Mouse (Mus musculus) C2C12 (cell line): ENCODE measurements at regions not wholly inside any gene's neighbourhood (a gene's known extent, or its start where the extent isn't known, plus 50 kb on each side); places are given as distances from the start of the nearest gene placed in this dataset.

ENCODE experiments used
- H3K27me3 ChIP-seq: one replicate; pipeline ENCODE4 v1.6.1; 2011; ENCODE audit not compliant: control insufficient read depth, insufficient read depth, insufficient read length
- H3K36me3 ChIP-seq: one replicate; pipeline ENCODE4 v1.6.1; 2011; ENCODE audit not compliant: control insufficient read depth, insufficient read depth
- H3K4me3 ChIP-seq: one replicate; pipeline ENCODE4 v1.5.1; 2011; ENCODE audit warnings: mild to moderate bottlenecking, control low read depth; ENCODE audit not compliant: poor library complexity, insufficient read depth, severe bottlenecking
- H3K79me2 ChIP-seq: one replicate; pipeline ENCODE4 v1.6.1; 2011; ENCODE audit not compliant: control insufficient read depth, insufficient read depth
- H3K79me3 ChIP-seq: one replicate; pipeline ENCODE4 v1.6.1; 2011; ENCODE audit warnings: low read depth, control low read depth
- H3ac ChIP-seq: one replicate; pipeline ENCODE3; 2011; ENCODE audit warnings: low read depth; ENCODE audit not compliant: control insufficient read depth, insufficient read length
- CEBPB ChIP-seq: IDR thresholded peaks from one replicate; pipeline ENCODE4 v1.6.1; 2011; ENCODE audit warnings: low read depth, mild to moderate bottlenecking, control low read depth, moderate library complexity
- CTCF ChIP-seq: IDR thresholded peaks from one replicate; pipeline ENCODE4 v1.5.1; 2011; ENCODE audit not compliant: control insufficient read depth, insufficient read depth, insufficient read length
- FOSL1 ChIP-seq: IDR thresholded peaks from one replicate; pipeline ENCODE4 v1.8.0; 2011; ENCODE audit warnings: mild to moderate bottlenecking, low read length; ENCODE audit not compliant: poor library complexity, insufficient read depth, severe bottlenecking
- MAX ChIP-seq: IDR thresholded peaks from one replicate; pipeline ENCODE4 v1.6.1; 2011; ENCODE audit warnings: mild to moderate bottlenecking, control low read depth
- MYOD1 ChIP-seq: IDR thresholded peaks from one replicate; pipeline ENCODE4 v1.6.1; 2011; ENCODE audit warnings: low read depth; ENCODE audit not compliant: control insufficient read depth, insufficient read length
- MYOG ChIP-seq: IDR thresholded peaks from one replicate; pipeline ENCODE4 v1.6.1; 2011; ENCODE audit not compliant: control insufficient read depth, insufficient read length; ENCODE audit errors: extremely low read depth
- USF1 ChIP-seq: IDR thresholded peaks from one replicate; pipeline ENCODE4 v1.6.1; 2011; ENCODE audit warnings: low read depth, mild to moderate bottlenecking, control low read depth, moderate library complexity

DNA sequence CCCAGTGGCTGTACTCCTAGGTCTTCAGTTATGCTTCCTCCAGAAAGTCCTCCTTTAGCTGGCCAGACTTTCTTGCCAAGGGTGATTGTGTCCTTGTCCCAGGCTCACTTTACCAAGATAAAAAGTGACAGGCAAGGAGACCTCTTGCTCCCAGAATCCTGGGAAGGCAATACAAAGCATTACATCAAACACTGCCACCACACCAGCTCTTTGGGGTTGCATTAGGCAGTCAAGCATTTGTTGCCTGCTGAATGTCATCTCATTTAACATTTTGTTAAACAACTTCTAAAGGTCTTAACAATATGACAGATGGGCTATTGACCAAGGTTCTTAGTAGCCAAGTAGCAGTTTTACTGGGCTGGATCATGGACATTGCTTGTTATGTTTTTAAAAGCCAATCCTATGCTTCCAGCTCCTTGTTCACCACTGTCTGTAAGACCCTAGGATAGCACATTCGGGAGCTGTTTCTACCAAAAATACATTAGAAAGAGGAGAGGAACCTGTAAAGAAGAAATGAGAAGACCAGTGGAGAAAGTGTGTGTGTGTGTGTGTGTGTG is 102.4 kb downstream of the C1d start:
- Histone ChIP-seq H3K27me3 (no peaks in the 10 kb centered on the region), H3K79me2 (no peaks in the 10 kb centered on the region), H3ac (no peak overlapping the region), H3K79me3 (no peaks in the 10 kb centered on the region), H3K4me3 (no peak overlapping the region), H3K36me3 (no peaks in the 10 kb centered on the region)
- no peak for TF ChIP-seq MAX
- no peak for TF ChIP-seq MYOG
- TF ChIP-seq CEBPB = no peak
- no peak for TF ChIP-seq MYOD1
- no peak for TF ChIP-seq CTCF
- TF ChIP-seq FOSL1 = no peak
- TF ChIP-seq USF1 = no peak

DNA sequence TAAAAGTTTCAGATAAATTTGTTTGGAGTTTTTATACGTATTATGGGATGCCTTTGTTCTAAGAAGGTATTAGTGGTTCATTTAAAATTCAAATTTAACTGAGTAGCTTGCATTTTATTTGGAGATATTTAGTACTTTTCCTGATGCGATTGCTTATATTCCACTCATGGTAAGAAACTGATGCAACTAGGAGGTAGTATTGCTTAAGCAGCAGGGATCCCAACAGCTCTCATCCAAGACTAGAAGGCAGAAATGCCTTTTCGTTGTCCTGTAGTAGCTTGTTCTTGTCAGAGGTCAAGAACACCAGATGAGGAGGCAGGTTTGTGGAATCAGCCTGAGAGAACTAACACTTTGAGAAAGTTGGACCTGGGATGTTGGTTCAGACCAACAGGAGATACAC is 120.5 kb downstream of the C1d start:
- no peak overlapping the region for H3K4me3 ChIP-seq
- TF ChIP-seq USF1 (no peak), FOSL1 (no peak), CEBPB (no peak), CTCF (no peak)
- H3K27me3 ChIP-seq = no peaks in the 10 kb centered on the region
- no peaks in the 10 kb centered on the region for H3K79me3 ChIP-seq
- no peaks in the 10 kb centered on the region for H3K79me2 ChIP-seq
- H3K36me3 ChIP-seq = no peaks in the 10 kb centered on the region
- H3ac ChIP-seq = no peak overlapping the region

DNA sequence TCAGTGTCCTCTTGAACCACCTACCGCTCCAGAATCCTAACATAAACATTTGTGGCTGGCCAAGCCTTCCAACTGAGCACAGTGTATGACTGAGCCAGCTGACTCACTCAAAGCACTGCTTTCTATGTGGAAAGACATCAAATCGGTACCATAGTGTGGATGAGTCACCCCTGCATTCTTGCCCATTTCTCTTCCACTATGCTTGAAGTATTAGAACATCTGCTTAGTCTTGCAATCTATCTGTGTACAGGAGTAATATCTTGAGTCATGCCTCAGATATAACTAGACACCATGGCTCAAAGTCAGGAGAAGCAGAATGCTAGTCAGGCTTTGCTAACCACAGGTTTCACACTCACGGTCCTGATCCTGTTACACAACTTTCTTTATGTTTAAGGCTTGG is 129.4 kb downstream of the C1d start:
- Histone ChIP-seq H3ac (no peak overlapping the region), H3K79me3 (no peaks in the 10 kb centered on the region), H3K4me3 (no peak overlapping the region), H3K79me2 (no peaks in the 10 kb centered on the region), H3K36me3 (no peaks in the 10 kb centered on the region), H3K27me3 (no peaks in the 10 kb centered on the region)
- peak; percentile 96 for TF ChIP-seq FOSL1
- TF ChIP-seq MAX = peak; percentile 37
- TF ChIP-seq MYOG = no peak
- no peak for TF ChIP-seq USF1
- TF ChIP-seq MYOD1 = peak; percentile 84
- TF ChIP-seq CEBPB = peak; percentile 84
- TF ChIP-seq CTCF = no peak

DNA sequence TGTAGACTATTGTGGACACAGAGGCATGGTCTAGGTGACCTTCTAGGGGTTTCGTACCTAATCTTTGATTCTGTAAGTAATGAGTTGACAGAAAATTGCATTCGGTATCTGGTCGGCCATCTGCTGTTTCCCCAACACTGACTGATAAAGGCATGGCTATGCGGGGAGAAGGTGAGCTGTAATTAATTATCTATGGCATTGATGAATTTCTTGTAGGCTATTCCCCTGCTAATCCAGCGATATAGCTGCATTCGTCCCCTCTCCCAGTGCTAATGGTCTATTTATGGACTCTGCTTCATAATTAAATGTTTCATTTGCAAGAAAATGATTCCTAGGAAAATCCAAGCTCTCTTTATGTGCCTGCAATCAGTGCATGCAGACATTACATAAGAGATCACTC is 136.5 kb downstream of the C1d start:
- no peak overlapping the region for H3K4me3 ChIP-seq
- TF ChIP-seq CTCF (no peak), CEBPB (no peak), MYOG (no peak), FOSL1 (no peak), MAX (no peak), USF1 (no peak), MYOD1 (no peak)
- no peaks in the 10 kb centered on the region for H3K36me3 ChIP-seq
- H3K79me2 ChIP-seq = no peaks in the 10 kb centered on the region
- H3K27me3 ChIP-seq = no peaks in the 10 kb centered on the region
- no peak overlapping the region for H3ac ChIP-seq
- H3K79me3 ChIP-seq = no peaks in the 10 kb centered on the region

DNA sequence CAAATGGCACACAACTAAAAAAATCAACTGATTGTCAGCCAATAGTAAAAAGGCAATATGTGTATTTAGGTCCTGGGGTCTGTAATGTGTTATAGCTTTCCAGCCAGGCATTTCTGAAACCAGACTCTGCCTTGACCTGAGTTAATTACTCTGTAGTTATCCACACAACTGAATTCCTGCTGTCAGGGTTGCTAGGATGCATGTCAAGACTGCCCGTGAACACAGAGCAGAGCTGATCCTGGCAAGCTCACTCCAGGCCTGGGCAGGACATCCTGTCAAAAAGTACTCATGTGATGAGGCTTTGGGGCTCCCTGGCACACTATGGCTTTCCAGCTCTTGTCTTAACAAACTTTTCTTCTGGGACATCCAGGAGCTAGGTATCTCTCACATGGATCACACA is 157.2 kb downstream of the C1d start:
- H3K4me3 ChIP-seq = no peak overlapping the region
- no peaks in the 10 kb centered on the region for H3K27me3 ChIP-seq
- H3K36me3 ChIP-seq = no peaks in the 10 kb centered on the region
- H3K79me3 ChIP-seq = no peaks in the 10 kb centered on the region
- no peak overlapping the region for H3ac ChIP-seq
- TF ChIP-seq CEBPB (no peak), MYOD1 (no peak), FOSL1 (no peak), USF1 (no peak), MYOG (no peak), CTCF (no peak), MAX (no peak)
- no peaks in the 10 kb centered on the region for H3K79me2 ChIP-seq

DNA sequence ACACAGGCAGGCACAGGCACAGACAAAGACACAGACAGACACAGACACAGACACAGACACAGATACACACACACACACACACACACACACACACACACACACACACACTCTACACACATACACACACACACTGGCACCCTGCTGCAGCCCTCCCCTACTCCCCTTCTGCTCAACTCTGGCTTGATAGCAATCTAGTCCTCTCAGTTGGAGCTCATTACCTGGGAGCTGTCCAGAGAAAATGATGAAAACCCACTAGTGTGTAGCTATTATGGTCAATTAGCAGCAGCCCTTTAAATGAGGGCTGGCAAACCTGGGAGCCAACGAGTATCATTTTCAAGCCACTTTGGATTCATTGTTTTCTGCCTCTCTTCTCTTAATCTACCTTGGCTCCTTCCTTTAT is 157.8 kb downstream of the C1d start:
- Histone ChIP-seq H3K4me3 (no peak overlapping the region), H3K79me2 (no peaks in the 10 kb centered on the region), H3K27me3 (no peaks in the 10 kb centered on the region), H3K36me3 (no peaks in the 10 kb centered on the region), H3ac (no peak overlapping the region), H3K79me3 (no peaks in the 10 kb centered on the region)
- TF ChIP-seq MYOG (no peak), FOSL1 (no peak), USF1 (no peak), MYOD1 (no peak), MAX (no peak), CTCF (no peak), CEBPB (no peak)
